Mouse (Mus musculus): ENCODE data around the gene Pnmal2. TPM values are rescaled to one million over a fixed set of nuclear protein-coding genes. Genes with fewer than 3 reads are reported as not detected.

Gene Pnmal2
- total and polyA plus RNA-seq, 3 experiments: 0.07 TPM; not detected in 2

DNA sequence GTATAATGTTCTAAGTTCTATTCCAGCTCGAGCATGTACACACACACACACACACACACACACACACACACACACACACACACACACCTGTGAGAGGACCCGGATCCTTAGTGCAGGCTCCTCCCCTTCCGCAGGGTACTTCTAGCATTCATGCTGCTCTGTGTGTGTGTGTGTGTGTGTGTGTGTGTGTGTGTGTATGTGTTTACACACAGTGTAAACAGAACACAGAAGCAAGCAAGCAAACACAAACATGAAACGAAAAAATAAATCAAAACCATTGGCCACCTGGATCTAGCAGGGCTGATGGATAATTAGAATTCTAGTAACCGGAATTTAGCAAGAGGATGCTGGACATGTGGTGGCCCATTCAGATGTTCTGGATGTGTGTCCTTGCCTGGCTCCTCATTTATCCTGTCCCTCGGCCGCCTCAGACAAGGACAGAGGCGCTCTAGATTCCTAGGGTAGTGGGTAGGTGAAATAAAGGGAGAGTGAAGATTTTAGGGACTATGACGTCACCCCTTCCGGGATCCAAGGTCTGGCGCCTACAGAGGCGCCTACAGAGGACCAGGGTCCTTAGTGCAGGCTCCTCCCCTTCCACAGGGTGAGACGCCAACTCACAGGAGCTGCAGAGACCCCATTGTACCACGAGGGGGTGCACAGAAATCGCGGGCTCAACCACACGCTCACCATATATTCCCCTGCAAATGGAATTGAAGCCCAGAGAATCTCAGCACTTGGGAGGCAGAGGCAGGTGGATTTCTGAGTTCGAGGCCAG lies 6.6 kb downstream of the Pnmal2 start:
- peak; percentile 94 for DNase-seq (ENCODE audit: low read depth, low spot score)
- no peaks in the 10 kb centered on the region for H3K27me3 ChIP-seq (ENCODE audit: control insufficient read depth in 1 of 2, insufficient read depth in 2 of 2, low read length in 2 of 2)
- no peak for TF ChIP-seq TAL1 (IDR thresholded peaks at IDR 0.05; ENCODE audit: low read length)
- peak; percentile 64; the same call in 1 of the 2 replicates for TF ChIP-seq SIN3A (IDR thresholded peaks at IDR 0.05; ENCODE audit: low read length)
- TF ChIP-seq NRF1 (IDR thresholded peaks at IDR 0.05; ENCODE audit: insufficient read depth, low read depth, low read length, poor library complexity, severe bottlenecking): no peak
- TF ChIP-seq MXI1 (IDR thresholded peaks at IDR 0.05; ENCODE audit: low read depth, low read length): peak; percentile 50
- no peak for TF ChIP-seq ZMIZ1 (IDR thresholded peaks at IDR 0.05; ENCODE audit: low read depth, low read length)
- peak; percentile 88 for TF ChIP-seq ELF1 (IDR thresholded peaks at IDR 0.05; ENCODE audit: low read depth, low read length)
- no peak for TF ChIP-seq E2F4 (IDR thresholded peaks at IDR 0.05; ENCODE audit: borderline replicate concordance, low read depth, low read length)
- peak; percentile 85 for TF ChIP-seq RAD21 (IDR thresholded peaks at IDR 0.05; ENCODE audit: low read depth, low read length)
- peak; percentile 28; the same call in 1 of the 2 replicates for TF ChIP-seq MAZ (IDR thresholded peaks at IDR 0.05; ENCODE audit: low read depth, low read length)
- TF ChIP-seq TBP (IDR thresholded peaks at IDR 0.05; ENCODE audit: low read depth, low read length): no peak; the same call in 1 of the 2 replicates
- peak; percentile 97 for TF ChIP-seq SMC3 (IDR thresholded peaks at IDR 0.05; ENCODE audit: low read depth, low read length)
- TF ChIP-seq USF2 (IDR thresholded peaks at IDR 0.05; ENCODE audit: borderline replicate concordance in 1 of 2, insufficient read depth in 1 of 2, low read depth in 1 of 2, low read length in 2 of 2): no peak
- no peak for TF ChIP-seq GABPA (IDR thresholded peaks at IDR 0.05; ENCODE audit: low read depth, low read length)
- no peak for TF ChIP-seq MEF2A (IDR thresholded peaks at IDR 0.05; ENCODE audit: extremely low read depth, insufficient replicate concordance, low read depth, low read length, poor library complexity, severe bottlenecking)
- 0 out of 2 replicates have a peak, but pooled peaks have one; percentile 31 for TF ChIP-seq TCF12 (IDR thresholded peaks at IDR 0.05; ENCODE audit: low read depth, low read length)
- peak; percentile 49; the same call in 1 of the 2 replicates for TF ChIP-seq HCFC1 (IDR thresholded peaks at IDR 0.05; ENCODE audit: low read depth, low read length)
- TF ChIP-seq POLR2A (IDR thresholded peaks at IDR 0.05; ENCODE audit: control insufficient read depth in 1 of 2, insufficient read depth in 1 of 2, low read depth in 1 of 2, low read length in 2 of 2, poor library complexity in 1 of 2): no peak
- no peak for TF ChIP-seq CHD2 (IDR thresholded peaks at IDR 0.05; ENCODE audit: low read length)
- TF ChIP-seq KAT2A (conservative IDR thresholded peaks at IDR 0.05; ENCODE audit: low read depth, low read length): no peak
- TF ChIP-seq RCOR1 (IDR thresholded peaks at IDR 0.05; ENCODE audit: low read depth, low read length): peak; percentile 37; the same call in 1 of the 2 replicates
- no peak for TF ChIP-seq MYB (IDR thresholded peaks at IDR 0.05; ENCODE audit: low read depth, low read length)
- no peak for TF ChIP-seq ETS1 (IDR thresholded peaks at IDR 0.05; ENCODE audit: low read depth, low read length)
- peak; percentile 74 to 93 (median 87) for TF ChIP-seq CTCF (IDR thresholded peaks at IDR 0.05 in 2 of 3, conservative IDR thresholded peaks at IDR 0.05 in 1 of 3; ENCODE audit: control insufficient read depth in 1 of 3, insufficient read depth in 1 of 3, low read depth in 2 of 3, low read length in 3 of 3, poor library complexity in 1 of 3, severe bottlenecking in 1 of 3)
- TF ChIP-seq MAFK (IDR thresholded peaks at IDR 0.05; ENCODE audit: borderline replicate concordance, low read depth, low read length): no peak
- TF ChIP-seq JUND (IDR thresholded peaks at IDR 0.05; ENCODE audit: low read depth, low read length): peak; percentile 86; the same call in 1 of the 2 replicates
- TF ChIP-seq POLR2AphosphoS5 (IDR thresholded peaks at IDR 0.05; ENCODE audit: borderline replicate concordance, low read depth, low read length): no peak
- TF ChIP-seq ZKSCAN1 (IDR thresholded peaks at IDR 0.05; ENCODE audit: low read depth, low read length): no peak
- TF ChIP-seq MAX (IDR thresholded peaks at IDR 0.05; ENCODE audit: low read length): no peak
- no peak for TF ChIP-seq UBTF (IDR thresholded peaks at IDR 0.05; ENCODE audit: borderline replicate concordance, insufficient read depth, low read depth, low read length)
- TF ChIP-seq ZNF384 (IDR thresholded peaks at IDR 0.05; ENCODE audit: low read depth, low read length): no peak
- no peak for TF ChIP-seq GATA1 (IDR thresholded peaks at IDR 0.05; ENCODE audit: low read depth, low read length)
- 0 out of 2 replicates have a peak, but pooled peaks have one; percentile 16 for TF ChIP-seq USF1 (IDR thresholded peaks at IDR 0.05; ENCODE audit: low read depth, low read length)
- no peak for TF ChIP-seq CHD1 (IDR thresholded peaks at IDR 0.05; ENCODE audit: low read depth, low read length)
- peak in 1 of 2 experiments; percentile 32; a peak in 2 of 4 replicates for TF ChIP-seq EP300 (IDR thresholded peaks at IDR 0.05; ENCODE audit: low read depth in 1 of 2, low read length in 2 of 2)
- TF ChIP-seq NELFE (IDR thresholded peaks at IDR 0.05; ENCODE audit: low read depth, low read length): peak; percentile 22; the same call in 1 of the 2 replicates

More for the DNA sequence above, 6.6 kb downstream of the Pnmal2 start:
- H3K9ac ChIP-seq (ENCODE audit: control insufficient read depth, low read depth, low read length, poor library complexity, severe bottlenecking): peak overlapping the region; percentile 63
- no peak overlapping the region for H3K27ac ChIP-seq (ENCODE audit: control insufficient read depth, low read depth, low read length)
- H3K79me2 ChIP-seq (ENCODE audit: control insufficient read depth, insufficient read depth, low read length, poor library complexity): no peaks in the 10 kb centered on the region; the same call in 1 of the 2 replicates
- H3K4me3 ChIP-seq (ENCODE audit: control insufficient read depth in 1 of 2, insufficient read depth in 1 of 2, low read depth in 2 of 2, low read length in 2 of 2): peak overlapping the region; percentile 59 to 60
- no peaks in the 10 kb centered on the region for H3K9me3 ChIP-seq (replicated peaks; ENCODE audit: insufficient read depth, low read length)
- no peaks in the 10 kb centered on the region; a peak in 1 of 4 replicates for H3K36me3 ChIP-seq (ENCODE audit: control insufficient read depth in 1 of 2, insufficient read depth in 2 of 2, low read length in 2 of 2)
- peaks cover 0 to 5% of the 10 kb centered on the region in 2 experiments; a peak in 1 of 4 replicates for H3K4me1 ChIP-seq (ENCODE audit: control insufficient read depth in 1 of 2, insufficient read depth in 2 of 2, low read length in 2 of 2)
